Mouse (Mus musculus): ENCODE results near the gene Spz1.

DNA sequence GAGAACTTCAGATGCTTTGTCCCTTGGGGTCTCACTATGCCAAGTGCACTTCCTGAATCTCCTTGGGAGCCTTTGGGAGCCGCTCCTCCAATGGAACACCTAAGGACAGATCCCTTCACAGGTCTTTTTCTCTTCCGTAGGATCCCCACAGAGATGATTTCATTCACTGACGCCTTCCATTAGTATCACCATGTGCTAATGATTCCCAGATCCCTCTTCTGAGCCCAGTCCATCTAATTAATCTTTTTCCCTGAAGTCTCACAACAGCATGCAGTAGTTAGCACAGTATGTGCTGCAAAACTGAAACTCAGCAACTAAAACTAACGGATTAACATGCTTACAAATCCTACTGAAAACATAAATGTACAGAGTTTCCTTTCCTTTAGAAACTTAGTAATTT lies 36.8 kb downstream of the Spz1 start:
- no peak for TF ChIP-seq CTCF (IDR thresholded peaks at IDR 0.05; ENCODE audit: low read depth, low read length)
- TF ChIP-seq POLR2A (IDR thresholded peaks at IDR 0.05; ENCODE audit: extremely low read depth, insufficient read depth, low read length), result no peak
